In genomic region chr3:69290294-69290693, GRCm38 (mm10) we compare ENCODE assay signal across 8 mouse cellular contexts. TPM values are rescaled to one million over a fixed set of nuclear protein-coding genes. Genes with fewer than 3 reads are reported as not detected.
DNase-seq lines count a peak whose midpoint lies in the region; ATAC-seq and TF ChIP-seq lines count a peak whose summit lies in the region.

No protein-coding gene starts in this region.

- no peak overlapping the region for H3K9ac ChIP-seq in midbrain, embryonic 12.5 days (replicated peaks)
- no peak overlapping the region for H3K9ac ChIP-seq in midbrain, embryonic 11.5 days (ENCODE audit: low read length)
- H3K9ac ChIP-seq in kidney, postnatal 0 days (ENCODE audit: low read depth, low read length), result no peak overlapping the region
- no peak overlapping the region for H3K9ac ChIP-seq in lung, embryonic 15.5 days

- H3K36me3 ChIP-seq in midbrain, embryonic 12.5 days, result no peaks in the 10 kb centered on the region
- no peaks in the 10 kb centered on the region for H3K36me3 ChIP-seq in midbrain, embryonic 11.5 days (ENCODE audit: control insufficient read depth, insufficient read depth, low read length)
- H3K36me3 ChIP-seq in kidney, postnatal 0 days (ENCODE audit: insufficient read depth, low read length), result no peaks in the 10 kb centered on the region
- H3K36me3 ChIP-seq in lung, embryonic 15.5 days, result no peaks in the 10 kb centered on the region

- no peak for DNase-seq in midbrain, embryonic 11.5 days (ENCODE audit: low spot score, missing footprints)
- peak; percentile 75 to 83 for DNase-seq in gastrocnemius, adult 8-10 months (ENCODE audit: low spot score in 2 of 2)
- DNase-seq in kidney, postnatal 0 days (ENCODE audit: low spot score), result peak; percentile 2
- peak; percentile 43 for DNase-seq in right cerebral cortex, postnatal 25 days
- no peak for DNase-seq in embryo, embryonic 9.5 days (ENCODE audit: extremely low spot score)

- peak; percentile 27; the same call in 1 of the 2 replicates for ATAC-seq in midbrain, embryonic 12.5 days (ENCODE audit: low FRiP score, low read depth)
- ATAC-seq in midbrain, embryonic 11.5 days (ENCODE audit: low FRiP score), result no peak
- peak; percentile 58 for ATAC-seq in cerebellum, adult (ENCODE audit: insufficient number of reproducible peaks, low FRiP score, low TSS enrichment)
- no peak for ATAC-seq in kidney, postnatal 0 days (replicated peaks; ENCODE audit: low FRiP score, low read depth)
- ATAC-seq in lung, embryonic 15.5 days (ENCODE audit: borderline replicate concordance, extremely low read depth, low FRiP score, low TSS enrichment), result peak; percentile 80; the same call in 1 of the 2 replicates

- 85% methylated on average over 7 of the region's 7 CpGs for WGBS in midbrain, embryonic 12.5 days
- 84% methylated on average over 7 of the region's 7 CpGs for WGBS in midbrain, embryonic 11.5 days
- 48% methylated on average over 7 of the region's 7 CpGs for WGBS in kidney, postnatal 0 days
- WGBS in lung, embryonic 15.5 days, result 43% methylated on average over 7 of the region's 7 CpGs

- H3K27ac ChIP-seq in midbrain, embryonic 12.5 days (replicated peaks), result no peak overlapping the region
- no peak overlapping the region for H3K27ac ChIP-seq in midbrain, embryonic 11.5 days (ENCODE audit: low read depth, low read length)
- no peak overlapping the region for H3K27ac ChIP-seq in kidney, postnatal 0 days
- H3K27ac ChIP-seq in lung, embryonic 15.5 days, result no peak overlapping the region

- no peaks in the 10 kb centered on the region for H3K27me3 ChIP-seq in midbrain, embryonic 12.5 days
- H3K27me3 ChIP-seq in midbrain, embryonic 11.5 days (ENCODE audit: control insufficient read depth, insufficient read depth, low read length), result no peaks in the 10 kb centered on the region
- no peaks in the 10 kb centered on the region for H3K27me3 ChIP-seq in kidney, postnatal 0 days (ENCODE audit: insufficient read depth, low read length)
- H3K27me3 ChIP-seq in lung, embryonic 15.5 days, result no peaks in the 10 kb centered on the region

- H3K4me1 ChIP-seq in midbrain, embryonic 12.5 days, result no peaks in the 10 kb centered on the region; the same call in 1 of the 2 replicates
- no peaks in the 10 kb centered on the region for H3K4me1 ChIP-seq in midbrain, embryonic 11.5 days (ENCODE audit: control insufficient read depth, insufficient read depth, low read length)
- no peaks in the 10 kb centered on the region for H3K4me1 ChIP-seq in kidney, postnatal 0 days (replicated peaks; ENCODE audit: insufficient read depth, low read length)
- H3K4me1 ChIP-seq in lung, embryonic 15.5 days, result 0 out of 2 replicates have a peak, but pooled peaks cover 10% of the 10 kb centered on the region

- H3K4me3 ChIP-seq in midbrain, embryonic 12.5 days, result no peak overlapping the region
- no peak overlapping the region for H3K4me3 ChIP-seq in midbrain, embryonic 11.5 days (ENCODE audit: low read depth, low read length)
- no peak overlapping the region for H3K4me3 ChIP-seq in kidney, postnatal 0 days (replicated peaks; ENCODE audit: low read depth, low read length)
- H3K4me3 ChIP-seq in lung, embryonic 15.5 days, result no peak overlapping the region

- no peak for TF ChIP-seq CTCF in kidney, postnatal 0 days (IDR thresholded peaks at IDR 0.05; ENCODE audit: low read depth)

- H3K4me2 ChIP-seq in midbrain, embryonic 12.5 days (replicated peaks), result no peak overlapping the region
- no peak overlapping the region for H3K4me2 ChIP-seq in midbrain, embryonic 11.5 days
- no peak overlapping the region for H3K4me2 ChIP-seq in kidney, postnatal 0 days (ENCODE audit: low read length)
- peak overlapping the region; percentile 21 for H3K4me2 ChIP-seq in lung, embryonic 15.5 days

- no peaks in the 10 kb centered on the region for H3K9me3 ChIP-seq in midbrain, embryonic 12.5 days
- H3K9me3 ChIP-seq in midbrain, embryonic 11.5 days (ENCODE audit: control insufficient read depth, low read length), result no peaks in the 10 kb centered on the region
- no peaks in the 10 kb centered on the region for H3K9me3 ChIP-seq in kidney, postnatal 0 days (replicated peaks; ENCODE audit: low read length)
- no peaks in the 10 kb centered on the region for H3K9me3 ChIP-seq in lung, embryonic 15.5 days

RNA-seq across cellular contexts. Expression of gene Ppm1l, which starts 26.4 kb away (rescaled TPM):
- polyA plus RNA-seq in midbrain, embryonic 12.5 days (2016; fragmentation: Nextera tagmentation; extraction: Ambion mirVana), result 23.4 and 23.8 TPM in 2 replicates
- polyA plus RNA-seq in midbrain, embryonic 11.5 days (2014; fragmentation: Nextera tagmentation; extraction: Ambion mirVana), result 16.3 and 17.0 TPM in 2 replicates
- 100 to 1,000 TPM; 102 to 132 (median 111) TPM for total RNA-seq in gastrocnemius, adult 8-10 months (2022)
- polyA plus RNA-seq in kidney, postnatal 0 days (2015; fragmentation: Nextera tagmentation; extraction: Ambion mirVana), result 5.6 and 5.8 TPM in 2 replicates
- polyA plus RNA-seq in lung, embryonic 15.5 days (2015; fragmentation: Nextera tagmentation; extraction: Ambion mirVana), result 5.9 and 6.9 TPM in 2 replicates

Comparison
In these comparisons a context has a peak if more than half of its experiments do, and no peak if none do; other contexts are left out.
1. ATAC-seq: peak in midbrain, embryonic 12.5 days (single experiment), cerebellum, adult (single experiment) and lung, embryonic 15.5 days (single experiment); none in midbrain, embryonic 11.5 days (single experiment) and kidney, postnatal 0 days (single experiment).
2. DNase-seq: peak in gastrocnemius, adult 8-10 months (2 of 2), kidney, postnatal 0 days (single experiment) and right cerebral cortex, postnatal 25 days (single experiment); none in midbrain, embryonic 11.5 days (single experiment) and embryo, embryonic 9.5 days (single experiment).